Mouse (Mus musculus): ENCODE measurements around the gene Rnf144a. TPM values are rescaled to one million over a fixed set of nuclear protein-coding genes. Genes with fewer than 3 reads are reported as not detected.

Gene Rnf144a
- 5.6 and 6.6 TPM in 2 replicates for polyA plus RNA-seq (2011; ENCODE audit: insufficient read depth, insufficient read length, low read depth, missing spikeins)

- H3K4me1 ChIP-seq (ENCODE audit: control insufficient read depth, insufficient read depth, low read length), result no peaks in the 10 kb centered on the region
- H3K36me3 ChIP-seq (ENCODE audit: control insufficient read depth, insufficient read depth, low read length, poor library complexity, severe bottlenecking), result no peaks in the 10 kb centered on the region
- H3K27me3 ChIP-seq (ENCODE audit: control insufficient read depth, insufficient read depth, low read length, poor library complexity, severe bottlenecking), result peaks cover 5% of the 10 kb centered on the region; the same call in 1 of the 2 replicates
- H3K4me3 ChIP-seq (ENCODE audit: low read depth, low read length), result peak within 1 kb of the TSS; percentile 86
- peak within 1 kb of the TSS; percentile 55; the same call in 1 of the 2 replicates for H3K27ac ChIP-seq (ENCODE audit: insufficient read depth, low read length)
- TF ChIP-seq CTCF (IDR thresholded peaks at IDR 0.05; ENCODE audit: low read depth, low read length), result peak; percentile 77
- no peak for TF ChIP-seq EP300 (IDR thresholded peaks at IDR 0.05; ENCODE audit: insufficient read depth, low read depth, low read length)
- no peak for TF ChIP-seq POLR2A (IDR thresholded peaks at IDR 0.05; ENCODE audit: insufficient read depth, low read length)
- peak within 1 kb of the TSS; percentile 84 for H3K9ac ChIP-seq (ENCODE audit: low read depth, poor library complexity, severe bottlenecking)
- no peaks in the 10 kb centered on the region for H3K9me3 ChIP-seq (replicated peaks; ENCODE audit: control insufficient read depth, insufficient read depth, low read length, poor library complexity, severe bottlenecking)
Observed at GRCm38 (mm10) chr12:26415104-26415771, at the start of gene Rnf144a. Gene Rnf144a (minus strand): TSS chr12:26415254.

GRCm38 (mm10) chr12:26460091-26460490 is 45.0 kb upstream of the Rnf144a start:
- no peak for TF ChIP-seq EP300 (IDR thresholded peaks at IDR 0.05; ENCODE audit: insufficient read depth, low read depth, low read length)
- no peak for TF ChIP-seq CTCF (IDR thresholded peaks at IDR 0.05; ENCODE audit: low read depth, low read length)
- TF ChIP-seq POLR2A (IDR thresholded peaks at IDR 0.05; ENCODE audit: insufficient read depth, low read length), result no peak
- no peak overlapping the region for H3K9ac ChIP-seq (ENCODE audit: low read depth, poor library complexity, severe bottlenecking)
- H3K27ac ChIP-seq (ENCODE audit: insufficient read depth, low read length), result no peak overlapping the region
- H3K36me3 ChIP-seq (ENCODE audit: control insufficient read depth, insufficient read depth, low read length, poor library complexity, severe bottlenecking), result no peaks in the 10 kb centered on the region
- peaks cover 4% of the 10 kb centered on the region for H3K4me1 ChIP-seq (ENCODE audit: control insufficient read depth, insufficient read depth, low read length)
- no peaks in the 10 kb centered on the region for H3K9me3 ChIP-seq (replicated peaks; ENCODE audit: control insufficient read depth, insufficient read depth, low read length, poor library complexity, severe bottlenecking)
- H3K4me3 ChIP-seq (ENCODE audit: low read depth, low read length), result no peak overlapping the region
- H3K27me3 ChIP-seq (ENCODE audit: control insufficient read depth, insufficient read depth, low read length, poor library complexity, severe bottlenecking), result no peaks in the 10 kb centered on the region

- no peaks in the 10 kb centered on the region for H3K36me3 ChIP-seq (ENCODE audit: control insufficient read depth, insufficient read depth, low read length, poor library complexity, severe bottlenecking)
- H3K9me3 ChIP-seq (replicated peaks; ENCODE audit: control insufficient read depth, insufficient read depth, low read length, poor library complexity, severe bottlenecking), result no peaks in the 10 kb centered on the region
- H3K4me3 ChIP-seq (ENCODE audit: low read depth, low read length), result no peak within 1 kb of the TSS
- peaks cover 4% of the 10 kb centered on the region for H3K4me1 ChIP-seq (ENCODE audit: control insufficient read depth, insufficient read depth, low read length)
- no peak within 1 kb of the TSS for H3K9ac ChIP-seq (ENCODE audit: low read depth, poor library complexity, severe bottlenecking)
- H3K27ac ChIP-seq (ENCODE audit: insufficient read depth, low read length), result no peak within 1 kb of the TSS
- TF ChIP-seq CTCF (IDR thresholded peaks at IDR 0.05; ENCODE audit: low read depth, low read length) (no peak), EP300 (IDR thresholded peaks at IDR 0.05; ENCODE audit: insufficient read depth, low read depth, low read length) (no peak), POLR2A (IDR thresholded peaks at IDR 0.05; ENCODE audit: insufficient read depth, low read length) (no peak)
- no peaks in the 10 kb centered on the region for H3K27me3 ChIP-seq (ENCODE audit: control insufficient read depth, insufficient read depth, low read length, poor library complexity, severe bottlenecking)
Observed at GRCm38 (mm10) chr12:26456028-26456698, 41.1 kb upstream of the Rnf144a start, which contains the start of gene Rsad2. Gene Rsad2 (minus strand): TSS chr12:26456452.

- H3K27me3 ChIP-seq (ENCODE audit: control insufficient read depth, insufficient read depth, low read length, poor library complexity, severe bottlenecking), result no peaks in the 10 kb centered on the region
- no peak overlapping the region for H3K4me3 ChIP-seq (ENCODE audit: low read depth, low read length)
- peaks cover 4% of the 10 kb centered on the region for H3K4me1 ChIP-seq (ENCODE audit: control insufficient read depth, insufficient read depth, low read length)
- H3K9me3 ChIP-seq (replicated peaks; ENCODE audit: control insufficient read depth, insufficient read depth, low read length, poor library complexity, severe bottlenecking), result no peaks in the 10 kb centered on the region
- TF ChIP-seq CTCF (IDR thresholded peaks at IDR 0.05; ENCODE audit: low read depth, low read length) (no peak), EP300 (IDR thresholded peaks at IDR 0.05; ENCODE audit: insufficient read depth, low read depth, low read length) (no peak), POLR2A (IDR thresholded peaks at IDR 0.05; ENCODE audit: insufficient read depth, low read length) (no peak)
- no peak overlapping the region for H3K9ac ChIP-seq (ENCODE audit: low read depth, poor library complexity, severe bottlenecking)
- no peak overlapping the region for H3K27ac ChIP-seq (ENCODE audit: insufficient read depth, low read length)
- H3K36me3 ChIP-seq (ENCODE audit: control insufficient read depth, insufficient read depth, low read length, poor library complexity, severe bottlenecking), result no peaks in the 10 kb centered on the region
Observed at GRCm38 (mm10) chr12:26454682-26455081, 39.6 kb upstream of the Rnf144a start.

- Histone ChIP-seq H3K27ac (ENCODE audit: insufficient read depth, low read length) (no peak overlapping the region), H3K9me3 (replicated peaks; ENCODE audit: control insufficient read depth, insufficient read depth, low read length, poor library complexity, severe bottlenecking) (no peaks in the 10 kb centered on the region), H3K36me3 (ENCODE audit: control insufficient read depth, insufficient read depth, low read length, poor library complexity, severe bottlenecking) (no peaks in the 10 kb centered on the region), H3K9ac (ENCODE audit: low read depth, poor library complexity, severe bottlenecking) (no peak overlapping the region), H3K4me3 (ENCODE audit: low read depth, low read length) (no peak overlapping the region), H3K4me1 (ENCODE audit: control insufficient read depth, insufficient read depth, low read length) (peaks cover 4% of the 10 kb centered on the region), H3K27me3 (ENCODE audit: control insufficient read depth, insufficient read depth, low read length, poor library complexity, severe bottlenecking) (no peaks in the 10 kb centered on the region)
- TF ChIP-seq POLR2A (IDR thresholded peaks at IDR 0.05; ENCODE audit: insufficient read depth, low read length), result no peak
- no peak for TF ChIP-seq EP300 (IDR thresholded peaks at IDR 0.05; ENCODE audit: insufficient read depth, low read depth, low read length)
- TF ChIP-seq CTCF (IDR thresholded peaks at IDR 0.05; ENCODE audit: low read depth, low read length), result no peak
Observed at GRCm38 (mm10) chr12:26452951-26453350, 37.9 kb upstream of the Rnf144a start.

- H3K4me3 ChIP-seq (ENCODE audit: low read depth, low read length), result no peak overlapping the region
- no peaks in the 10 kb centered on the region for H3K27me3 ChIP-seq (ENCODE audit: control insufficient read depth, insufficient read depth, low read length, poor library complexity, severe bottlenecking)
- no peak overlapping the region for H3K27ac ChIP-seq (ENCODE audit: insufficient read depth, low read length)
- peaks cover 4% of the 10 kb centered on the region for H3K4me1 ChIP-seq (ENCODE audit: control insufficient read depth, insufficient read depth, low read length)
- no peaks in the 10 kb centered on the region for H3K9me3 ChIP-seq (replicated peaks; ENCODE audit: control insufficient read depth, insufficient read depth, low read length, poor library complexity, severe bottlenecking)
- no peaks in the 10 kb centered on the region for H3K36me3 ChIP-seq (ENCODE audit: control insufficient read depth, insufficient read depth, low read length, poor library complexity, severe bottlenecking)
- no peak overlapping the region for H3K9ac ChIP-seq (ENCODE audit: low read depth, poor library complexity, severe bottlenecking)
- TF ChIP-seq CTCF (IDR thresholded peaks at IDR 0.05; ENCODE audit: low read depth, low read length), result no peak
- TF ChIP-seq EP300 (IDR thresholded peaks at IDR 0.05; ENCODE audit: insufficient read depth, low read depth, low read length), result no peak
- TF ChIP-seq POLR2A (IDR thresholded peaks at IDR 0.05; ENCODE audit: insufficient read depth, low read length), result no peak
Observed at GRCm38 (mm10) chr12:26451150-26451549, 36.1 kb upstream of the Rnf144a start.
